Mouse (Mus musculus): ENCODE results near the gene Kmt5c. TPM values are rescaled to one million over a fixed set of nuclear protein-coding genes. Genes with fewer than 3 reads are reported as not detected.

Gene Kmt5c
- polyA plus RNA-seq (2012; rRNA removed) = 105 and 138 TPM in 2 replicates

- Histone ChIP-seq H3K27ac (ENCODE audit: insufficient read depth, low read length) (peak within 1 kb of the TSS; percentile 84), H3K4me1 (ENCODE audit: control insufficient read depth, insufficient read depth, insufficient read length) (peaks cover 7% of the 10 kb centered on the region; the same call in 1 of the 2 replicates), H3K4me3 (ENCODE audit: extremely low read depth, insufficient read depth, insufficient read length) (peak within 1 kb of the TSS; percentile 90), H3K36me3 (ENCODE audit: control insufficient read depth, insufficient read depth, low read length) (no peaks in the 10 kb centered on the region; the same call in 1 of the 2 replicates), H3K27me3 (ENCODE audit: control insufficient read depth, insufficient read depth, low read length) (no peaks in the 10 kb centered on the region)
- under 1% methylated on average over 39 of the region's 44 CpGs for WGBS
- peak; percentile 97 to 100 for DNase-seq (ENCODE audit: low read depth in 1 of 2, low spot score in 2 of 2)
- TF ChIP-seq CTCF (IDR thresholded peaks at IDR 0.05; ENCODE audit: extremely low read depth, insufficient read depth, insufficient read length, insufficient replicate concordance) = no peak
- peak; percentile 88 for TF ChIP-seq POLR2A (IDR thresholded peaks at IDR 0.05; ENCODE audit: low read depth, low read length)
These were observed at the start of gene Kmt5c for GRCm38 (mm10) chr7:4739544-4740275. Gene Kmt5c, plus strand, starts transcription at chr7:4740115.

DNA sequence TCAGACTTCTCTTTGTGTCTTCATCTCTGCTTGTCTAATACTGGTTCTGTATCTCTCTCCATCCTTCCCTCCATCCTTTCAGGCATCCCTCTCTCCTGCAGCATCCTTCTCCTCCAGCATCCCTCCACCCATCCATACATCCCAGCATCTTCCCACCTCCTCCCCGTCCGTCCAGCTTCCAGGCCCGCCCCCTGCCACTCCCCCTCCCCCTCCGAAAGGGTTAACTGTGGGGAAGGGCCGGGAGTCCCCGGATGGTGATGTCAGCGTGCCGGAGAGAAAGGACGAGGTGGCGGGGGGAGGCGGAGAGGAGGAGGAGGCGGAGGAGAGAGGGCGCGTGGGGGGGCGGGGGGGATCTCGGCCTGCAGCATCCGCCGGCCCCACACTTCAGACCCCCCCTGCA, 49.5 kb upstream of the Kmt5c start, which contains the start of gene Brsk1:
Gene Brsk1, plus strand, starts transcription at position 218 of the 400 bp plus-strand sequence.
- Histone ChIP-seq H3K4me3 (ENCODE audit: extremely low read depth, insufficient read depth, insufficient read length) (no peak within 1 kb of the TSS; the same call in 1 of the 2 replicates), H3K27me3 (ENCODE audit: control insufficient read depth, insufficient read depth, low read length) (peaks cover 9% of the 10 kb centered on the region; the same call in 1 of the 2 replicates), H3K27ac (ENCODE audit: insufficient read depth, low read length) (no peak within 1 kb of the TSS), H3K36me3 (ENCODE audit: control insufficient read depth, insufficient read depth, low read length) (no peaks in the 10 kb centered on the region), H3K4me1 (ENCODE audit: control insufficient read depth, insufficient read depth, insufficient read length) (no peaks in the 10 kb centered on the region)
- WGBS = 5% methylated on average over 16 of the region's 18 CpGs
- DNase-seq (ENCODE audit: low read depth in 1 of 2, low spot score in 2 of 2) = no peak
- no peak for TF ChIP-seq CTCF (IDR thresholded peaks at IDR 0.05; ENCODE audit: extremely low read depth, insufficient read depth, insufficient read length, insufficient replicate concordance)
- no peak for TF ChIP-seq POLR2A (IDR thresholded peaks at IDR 0.05; ENCODE audit: low read depth, low read length)

- Histone ChIP-seq H3K27me3 (ENCODE audit: control insufficient read depth, insufficient read depth, low read length) (peaks cover 9% of the 10 kb centered on the region; the same call in 1 of the 2 replicates), H3K4me3 (ENCODE audit: extremely low read depth, insufficient read depth, insufficient read length) (no peak overlapping the region; the same call in 1 of the 2 replicates), H3K4me1 (ENCODE audit: control insufficient read depth, insufficient read depth, insufficient read length) (no peaks in the 10 kb centered on the region), H3K27ac (ENCODE audit: insufficient read depth, low read length) (no peak overlapping the region), H3K36me3 (ENCODE audit: control insufficient read depth, insufficient read depth, low read length) (no peaks in the 10 kb centered on the region)
- no peak for DNase-seq (ENCODE audit: low read depth in 1 of 2, low spot score in 2 of 2)
- 34% methylated on average over 28 of the region's 35 CpGs for WGBS
- TF ChIP-seq POLR2A (IDR thresholded peaks at IDR 0.05; ENCODE audit: low read depth, low read length) (no peak), CTCF (IDR thresholded peaks at IDR 0.05; ENCODE audit: extremely low read depth, insufficient read depth, insufficient read length, insufficient replicate concordance) (no peak)
These were observed 48.8 kb upstream of the Kmt5c start for GRCm38 (mm10) chr7:4690951-4691653.

- no peak for TF ChIP-seq CTCF (IDR thresholded peaks at IDR 0.05; ENCODE audit: extremely low read depth, insufficient read depth, insufficient read length, insufficient replicate concordance)
- H3K4me3 ChIP-seq (ENCODE audit: extremely low read depth, insufficient read depth, insufficient read length) = no peak overlapping the region
- DNase-seq (ENCODE audit: low read depth in 1 of 2, low spot score in 2 of 2) = no peak
- no peaks in the 10 kb centered on the region for H3K4me1 ChIP-seq (ENCODE audit: control insufficient read depth, insufficient read depth, insufficient read length)
- H3K36me3 ChIP-seq (ENCODE audit: control insufficient read depth, insufficient read depth, low read length) = no peaks in the 10 kb centered on the region
- 88% methylated on average over 6 of the region's 6 CpGs for WGBS
- no peak overlapping the region for H3K27ac ChIP-seq (ENCODE audit: insufficient read depth, low read length)
- H3K27me3 ChIP-seq (ENCODE audit: control insufficient read depth, insufficient read depth, low read length) = peaks cover 9% of the 10 kb centered on the region; the same call in 1 of the 2 replicates
These were observed 46.9 kb upstream of the Kmt5c start for GRCm38 (mm10) chr7:4693004-4693403.

GRCm38 (mm10) chr7:4702334-4702733, 37.6 kb upstream of the Kmt5c start:
- Histone ChIP-seq H3K36me3 (ENCODE audit: control insufficient read depth, insufficient read depth, low read length) (no peaks in the 10 kb centered on the region), H3K4me3 (ENCODE audit: extremely low read depth, insufficient read depth, insufficient read length) (no peak overlapping the region), H3K27ac (ENCODE audit: insufficient read depth, low read length) (no peak overlapping the region), H3K27me3 (ENCODE audit: control insufficient read depth, insufficient read depth, low read length) (no peaks in the 10 kb centered on the region), H3K4me1 (ENCODE audit: control insufficient read depth, insufficient read depth, insufficient read length) (no peaks in the 10 kb centered on the region)
- WGBS = 89% methylated on average over 8 of the region's 8 CpGs
- no peak for DNase-seq (ENCODE audit: low read depth in 1 of 2, low spot score in 2 of 2)
- no peak for TF ChIP-seq CTCF (IDR thresholded peaks at IDR 0.05; ENCODE audit: extremely low read depth, insufficient read depth, insufficient read length, insufficient replicate concordance)
- TF ChIP-seq POLR2A (IDR thresholded peaks at IDR 0.05; ENCODE audit: low read depth, low read length) = no peak

- Histone ChIP-seq H3K36me3 (ENCODE audit: control insufficient read depth, insufficient read depth, low read length) (no peaks in the 10 kb centered on the region), H3K27ac (ENCODE audit: insufficient read depth, low read length) (no peak overlapping the region), H3K27me3 (ENCODE audit: control insufficient read depth, insufficient read depth, low read length) (no peaks in the 10 kb centered on the region), H3K4me3 (ENCODE audit: extremely low read depth, insufficient read depth, insufficient read length) (no peak overlapping the region), H3K4me1 (ENCODE audit: control insufficient read depth, insufficient read depth, insufficient read length) (no peaks in the 10 kb centered on the region)
- no peak for DNase-seq (ENCODE audit: low read depth in 1 of 2, low spot score in 2 of 2)
- 90% methylated on average over 7 of the region's 7 CpGs for WGBS
- no peak for TF ChIP-seq CTCF (IDR thresholded peaks at IDR 0.05; ENCODE audit: extremely low read depth, insufficient read depth, insufficient read length, insufficient replicate concordance)
- TF ChIP-seq POLR2A (IDR thresholded peaks at IDR 0.05; ENCODE audit: low read depth, low read length) = no peak
These were observed 36.7 kb upstream of the Kmt5c start for GRCm38 (mm10) chr7:4703195-4703594.
